16 mouse cellular contexts compared by ENCODE assay signal in the genomic region with DNA sequence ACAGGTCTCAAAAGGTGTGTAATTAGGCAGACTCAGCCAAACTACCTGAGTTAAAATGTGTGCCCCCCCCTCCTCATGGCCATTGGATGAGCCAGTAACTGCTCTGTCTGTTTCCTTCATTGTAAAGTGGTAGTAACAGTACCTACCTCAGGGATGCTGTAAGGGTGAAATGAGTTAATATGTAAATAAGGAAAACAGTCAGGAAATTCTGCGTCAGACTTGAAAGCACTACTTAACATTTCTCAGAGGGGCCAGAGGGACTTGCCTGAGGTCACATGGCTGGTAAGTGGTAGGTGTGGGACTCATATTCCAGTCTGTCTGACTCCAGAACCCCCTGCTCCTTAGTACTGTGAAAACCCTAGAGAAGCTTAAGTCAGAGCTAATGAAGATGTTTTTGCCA.
"Had no signal": no experiment of that assay in that cellular context is flagged by ENCODE, and none has a peak within 500 bp of the region (broad histone marks: within the 10 kb centered on the region; RNA-seq: fewer than 3 reads in every experiment).

No protein-coding gene starts in this region.

- H3K9me3 ChIP-seq: liver, embryonic 13.5 days; liver, embryonic 15.5 days; megakaryocyte, embryonic 14.5 days; midbrain, embryonic 13.5 days; midbrain, embryonic 15.5 days; neural tube, embryonic 12.5 days had no signal

- H3K9ac ChIP-seq: liver, embryonic 13.5 days; liver, embryonic 15.5 days; liver, postnatal 0 days; midbrain, embryonic 13.5 days; midbrain, embryonic 15.5 days; neural tube, embryonic 12.5 days had no signal

- H3K27me3 ChIP-seq: liver, embryonic 13.5 days; liver, embryonic 15.5 days; midbrain, embryonic 13.5 days; midbrain, embryonic 15.5 days; neural tube, embryonic 12.5 days had no signal

- ATAC-seq: liver, postnatal 0 days; midbrain, embryonic 13.5 days; midbrain, embryonic 15.5 days had no signal

- DNase-seq: liver, embryonic 13.5 days; liver, postnatal 0 days; lung, adult 2 months; right cerebral cortex, postnatal 14 days; spleen, adult 18-20 months; thymus, adult 18-20 months; thymus, postnatal 14 days; thymus, postnatal 36 days had no signal

- H3K4me3 ChIP-seq: liver, embryonic 13.5 days; liver, embryonic 15.5 days; megakaryocyte, embryonic 14.5 days; midbrain, embryonic 13.5 days; midbrain, embryonic 15.5 days; neural tube, embryonic 12.5 days had no signal

- H3K4me2 ChIP-seq: liver, embryonic 11.5 days; liver, embryonic 13.5 days; liver, embryonic 15.5 days; midbrain, embryonic 11.5 days; midbrain, embryonic 13.5 days; midbrain, embryonic 15.5 days; neural tube, embryonic 12.5 days had no signal

- H3K27ac ChIP-seq: liver, embryonic 13.5 days; liver, embryonic 15.5 days; macrophage; midbrain, embryonic 13.5 days; midbrain, embryonic 15.5 days; neural tube, embryonic 12.5 days had no signal
